Mouse (Mus musculus) kidney, adult 9 months (tissue): Measurements from ENCODE around the gene Ager.

ENCODE experiments used
- DNase-seq: peaks from one replicate; pipeline ENCODE4 v3.0.0; 2022

The Ager gene

GRCm38 (mm10) chr17:34635671-34636070 is 38.0 kb downstream of the Ager start:
- DNase-seq = no peak

- DNase-seq = no peak
Measured at GRCm38 (mm10) chr17:34637459-34637858, 39.8 kb downstream of the Ager start.

- DNase-seq = no peak
Measured at GRCm38 (mm10) chr17:34639461-34640255, 42.0 kb downstream of the Ager start.

GRCm38 (mm10) chr17:34640778-34641601 is 43.3 kb downstream of the Ager start:
- DNase-seq = no peak

DNA sequence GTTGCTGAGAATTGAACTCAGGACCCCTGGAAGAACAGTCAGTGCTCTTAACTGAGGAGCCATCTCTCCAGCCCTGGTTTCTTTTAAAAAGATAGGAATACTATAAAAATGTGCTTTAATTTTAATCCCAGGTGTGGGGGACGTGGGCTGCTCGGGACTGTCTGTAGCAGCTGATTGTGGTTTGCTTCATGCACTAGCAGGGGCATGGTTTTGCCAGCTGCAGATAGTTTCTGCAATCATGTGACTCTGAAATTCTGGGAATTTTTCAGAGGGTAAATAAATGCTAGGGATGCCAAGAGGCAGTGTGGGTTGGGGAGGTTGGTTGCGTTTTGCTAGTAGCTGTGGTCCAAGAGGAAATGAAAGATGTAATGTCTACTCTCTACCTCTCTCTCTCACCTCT is 44.3 kb downstream of the Ager start:
- no peak for DNase-seq

- peak; percentile 59 for DNase-seq
Measured at GRCm38 (mm10) chr17:34643379-34643778, 45.7 kb downstream of the Ager start.

- DNase-seq = peak; percentile 34
Measured at GRCm38 (mm10) chr17:34643944-34644343, 46.3 kb downstream of the Ager start.

DNA sequence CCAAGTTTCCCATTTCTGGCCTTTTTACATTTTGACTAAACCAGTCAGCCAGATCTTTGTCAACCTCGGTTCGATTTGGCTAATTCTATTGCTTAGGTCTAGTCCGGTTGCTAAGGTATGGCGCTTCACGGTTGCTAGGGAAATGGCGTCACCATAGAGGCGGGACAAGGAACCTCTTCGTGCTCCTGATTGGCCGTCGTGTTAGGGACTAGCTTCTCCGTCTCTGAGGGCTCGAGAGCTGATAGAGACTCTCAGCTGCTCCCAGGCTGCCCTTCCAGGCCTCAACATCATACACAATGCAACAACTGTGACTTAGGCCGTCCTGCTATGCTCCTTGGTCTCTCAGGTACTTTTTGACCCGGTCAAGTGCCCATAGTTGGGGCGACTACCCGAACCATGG is 46.9 kb downstream of the Ager start, which contains the start of gene Fkbpl:
Gene Fkbpl (plus strand): TSS at position 157 of the 400 bp plus-strand sequence.
- DNase-seq = peak; percentile 99

- peak; percentile 58 for DNase-seq
Measured at GRCm38 (mm10) chr17:34645256-34645829, 47.7 kb downstream of the Ager start.

- DNase-seq = peak; percentile 35
Measured at GRCm38 (mm10) chr17:34645831-34646511, 48.3 kb downstream of the Ager start.

DNA sequence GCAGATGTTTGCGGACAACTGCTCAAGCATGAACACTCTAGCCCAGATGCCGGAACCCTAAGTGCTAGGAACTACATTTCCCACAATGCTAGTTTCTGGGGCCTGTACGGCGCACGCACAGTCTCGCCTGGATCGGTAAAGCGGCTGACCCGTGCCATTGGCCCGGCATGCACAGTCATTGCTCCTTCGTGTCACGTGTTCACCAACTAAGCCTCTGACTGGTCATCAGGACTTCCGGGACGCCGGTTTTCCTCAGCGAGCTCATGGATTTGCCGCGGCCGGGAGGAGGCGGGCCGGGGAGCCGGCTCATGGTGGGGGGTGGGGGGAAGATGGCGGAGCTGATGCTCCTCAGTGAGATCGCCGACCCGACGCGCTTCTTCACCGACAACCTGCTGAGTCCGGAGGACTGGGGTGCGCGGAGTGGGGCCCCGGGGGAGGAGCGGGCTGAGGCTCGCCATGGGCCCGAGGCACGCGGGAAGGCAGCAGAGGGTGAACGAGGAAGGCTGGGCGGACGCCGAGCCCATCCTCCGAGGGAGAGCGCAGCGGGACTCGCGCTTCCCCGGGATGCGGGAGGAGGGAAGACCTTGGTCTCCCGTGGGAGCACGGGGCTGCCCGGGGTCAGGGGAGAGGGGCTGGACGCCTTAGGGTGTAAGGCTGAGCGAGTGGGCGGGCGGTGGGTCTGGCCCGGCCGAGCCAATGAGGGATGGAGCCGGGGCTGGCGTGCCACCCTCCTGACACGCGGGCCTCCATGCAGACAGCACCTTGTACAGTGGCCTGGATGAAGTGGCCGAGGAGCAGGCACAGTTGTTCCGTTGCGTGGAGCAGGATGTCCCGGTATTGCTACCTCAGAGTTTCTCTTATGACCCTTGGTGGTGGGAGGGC is 49.5 kb downstream of the Ager start, which contains the start of gene Atf6b:
Gene Atf6b (plus strand): TSS at position 241 of the 882 bp plus-strand sequence.
- DNase-seq = peak; percentile 99

DNA sequence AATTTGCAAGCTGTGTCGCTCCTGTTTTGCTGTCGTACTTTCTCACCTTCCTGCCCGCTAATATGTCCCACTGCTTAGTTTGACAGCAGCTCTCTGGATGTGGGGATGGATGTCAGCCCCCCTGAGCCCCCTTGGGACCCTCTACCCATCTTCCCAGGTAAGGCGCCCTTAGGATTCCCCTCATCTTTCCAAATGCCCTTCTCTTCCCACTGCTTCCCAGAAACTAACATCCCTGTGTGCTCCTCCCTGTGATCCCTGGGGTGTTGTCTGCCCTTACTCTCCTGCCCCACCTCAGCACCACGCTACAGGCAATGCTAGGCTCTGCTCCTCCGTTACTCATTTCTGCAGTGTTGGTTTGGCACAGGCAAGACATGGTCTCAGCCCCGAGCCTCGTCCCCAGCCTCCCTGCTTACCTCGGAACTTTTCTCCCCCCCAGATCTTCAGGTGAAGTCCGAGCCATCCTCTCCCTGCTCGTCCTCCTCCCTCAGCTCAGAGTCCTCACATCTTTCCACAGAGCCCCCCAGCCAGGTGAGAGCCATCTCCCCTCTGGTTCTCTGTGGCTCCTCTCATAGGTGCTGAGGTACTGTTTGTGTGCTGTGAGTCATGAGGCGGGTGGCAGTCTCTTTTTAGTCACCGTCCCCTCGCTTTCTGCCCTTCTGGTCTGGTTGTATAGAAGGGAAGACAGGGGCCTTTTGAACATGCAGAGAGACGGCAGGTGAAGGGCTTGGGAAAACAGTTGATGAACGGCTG is 50.7 kb downstream of the Ager start:
- no peak for DNase-seq

DNA sequence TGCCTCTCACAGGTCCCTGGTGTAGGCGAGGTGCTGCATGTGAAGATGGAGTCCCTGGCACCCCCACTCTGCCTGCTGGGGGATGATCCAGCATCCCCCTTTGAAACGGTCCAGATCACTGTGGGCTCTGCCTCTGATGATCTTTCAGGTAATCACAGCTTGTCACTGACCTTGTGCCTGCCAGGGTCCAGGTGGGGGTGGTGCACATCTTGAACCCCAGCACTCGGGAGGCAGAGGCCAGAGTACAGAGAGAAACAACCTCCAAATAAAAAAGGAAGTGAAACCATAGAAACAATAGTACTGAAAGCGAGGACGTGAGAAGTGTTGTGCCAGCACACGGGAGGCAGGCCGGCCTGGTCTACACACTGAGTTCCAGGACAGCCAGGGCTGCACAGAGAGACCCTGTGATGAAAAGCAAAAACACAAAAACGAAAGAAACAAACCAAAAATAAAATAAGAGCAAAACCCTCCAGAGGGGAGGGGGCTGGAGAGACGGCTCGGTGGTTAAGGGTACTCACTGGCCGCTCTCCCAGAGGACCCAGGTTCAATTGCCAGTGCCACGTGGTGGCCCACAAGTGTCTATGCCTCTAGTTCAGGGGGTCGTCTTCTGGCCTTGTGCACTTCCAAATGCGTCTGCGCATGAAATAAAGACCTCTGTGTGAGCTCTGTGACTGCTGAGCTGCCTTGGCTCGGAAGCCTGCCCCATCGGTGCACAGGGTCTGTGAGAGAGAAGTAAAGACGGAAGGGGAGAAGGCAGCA is 51.6 kb downstream of the Ager start:
- no peak for DNase-seq
